Mouse (Mus musculus) hindbrain, embryonic 14.5 days (tissue): ENCODE measurements around the gene Hsp90ab1. TPM values are rescaled to one million over a fixed set of nuclear protein-coding genes. Genes with fewer than 3 reads are reported as not detected.

Experiments used
- ATAC-seq: fragments of 200-750 bp; cut with Nextera tagmentation; 2 replicates; pipeline ENCODE4 v1.8.0; 2017; ENCODE audit warnings: moderate number of reproducible peaks, mild to moderate bottlenecking, moderate TSS enrichment, moderate library complexity; ENCODE audit not compliant: low FRiP score
- DNase-seq: peaks from one replicate; pipeline ENCODE4 v3.0.0-alpha.2; 2015; ENCODE audit warnings: low spot score
- H3K27ac ChIP-seq: fragments of 300-500 bp; sonication (generic); 2 replicates; pipeline ENCODE4 v1.5.1; 2014; ENCODE audit warnings: mild to moderate bottlenecking, moderate library complexity
- H3K27me3 ChIP-seq: fragments of 300-500 bp; sonication (generic); 2 replicates; pipeline ENCODE4 v1.6.1; 2014; ENCODE audit warnings: mild to moderate bottlenecking, low read length, mixed read lengths; ENCODE audit not compliant: control insufficient read depth, insufficient read depth
- H3K36me3 ChIP-seq: fragments of 300-500 bp; sonication (generic); replicated peaks from 2 replicates; pipeline ENCODE4 v1.6.1; 2014; ENCODE audit not compliant: control insufficient read depth, insufficient read depth
- H3K4me1 ChIP-seq: fragments of 300-500 bp; sonication (generic); replicated peaks from 2 replicates; pipeline ENCODE4 v1.6.1; 2014; ENCODE audit warnings: antibody characterized with exemption, low read length, mixed read lengths; ENCODE audit not compliant: control insufficient read depth, insufficient read depth
- H3K4me2 ChIP-seq: fragments of 300-500 bp; sonication (generic); replicated peaks from 2 replicates; pipeline ENCODE4 v1.6.1; 2014; ENCODE audit warnings: mild to moderate bottlenecking, moderate library complexity
- H3K4me3 ChIP-seq: fragments of 300-500 bp; sonication (generic); replicated peaks from 2 replicates; pipeline ENCODE4 v1.5.1; 2014; ENCODE audit warnings: mild to moderate bottlenecking, low read length
- H3K9ac ChIP-seq: fragments of 300-500 bp; sonication (generic); 2 replicates; pipeline ENCODE4 v1.6.1; 2014
- H3K9me3 ChIP-seq: fragments of 300-500 bp; sonication (generic); 2 replicates; pipeline ENCODE4 v1.6.1; 2016; ENCODE audit warnings: low read length; ENCODE audit not compliant: control insufficient read depth
- WGBS: fragments of 180-500 bp; shearing (Covaris S2); extraction: QIAGEN DNeasy Blood & Tissue Kit; methylation state at CpG from one replicate; pipeline ENCODE4 v1.1.7; 2014; 5-methylcytosine and 5-hydroxymethylcytosine counted together
- polyA plus RNA-seq: library from polyadenylated mRNA; unstranded; fragments of >200 nt; fragmentation: Nextera tagmentation; extraction: Ambion mirVana; gene quantifications from 2 replicates; pipeline ENCODE4 v1.2.1, GENCODE M21; 2014

Hsp90ab1 gene
- polyA plus RNA-seq, 1 experiment from 2014 or later, result 1,324 TPM

GRCm38 (mm10) chr17:45575123-45575897, 2.2 kb upstream of the Hsp90ab1 start:
- H3K27me3 ChIP-seq, result no peaks in the 10 kb centered on the region
- H3K9me3 ChIP-seq, result no peaks in the 10 kb centered on the region
- H3K36me3 ChIP-seq, result peaks cover 17% of the 10 kb centered on the region
- H3K4me3 ChIP-seq, result 0 out of 2 replicates have a peak overlapping the region, but pooled peaks have one; percentile 1
- WGBS, result 93% methylated on average over 8 of the region's 8 CpGs
- H3K4me1 ChIP-seq, result peaks cover 23% of the 10 kb centered on the region
- H3K4me2 ChIP-seq, result peak overlapping the region; percentile 80
- ATAC-seq (no peak), DNase-seq (no peak)
- peak overlapping the region; percentile 98 for H3K27ac ChIP-seq
- peak overlapping the region; percentile 99 for H3K9ac ChIP-seq

GRCm38 (mm10) chr17:45574129-45574761, 1.2 kb upstream of the Hsp90ab1 start:
- DNase-seq, result peak; percentile 76
- peak; percentile 58 for ATAC-seq
- peak overlapping the region; percentile 98 for H3K27ac ChIP-seq
- WGBS, result 3% methylated on average over 17 of the region's 17 CpGs
- H3K4me1 ChIP-seq, result peaks cover 23% of the 10 kb centered on the region
- peaks cover 28% of the 10 kb centered on the region for H3K36me3 ChIP-seq
- H3K9me3 ChIP-seq, result no peaks in the 10 kb centered on the region
- no peaks in the 10 kb centered on the region for H3K27me3 ChIP-seq
- H3K9ac ChIP-seq, result peak overlapping the region; percentile 99
- peak overlapping the region; percentile 89 for H3K4me3 ChIP-seq
- H3K4me2 ChIP-seq, result peak overlapping the region; percentile 80

GRCm38 (mm10) chr17:45573780-45574123, 681 bp upstream of the Hsp90ab1 start:
- Histone ChIP-seq H3K9me3 (no peaks in the 10 kb centered on the region), H3K4me1 (peaks cover 23% of the 10 kb centered on the region), H3K9ac (peak overlapping the region; percentile 99), H3K27ac (peak overlapping the region; percentile 98), H3K4me2 (peak overlapping the region; percentile 80), H3K36me3 (peaks cover 33% of the 10 kb centered on the region), H3K4me3 (peak overlapping the region; percentile 89), H3K27me3 (no peaks in the 10 kb centered on the region)
- DNase-seq, result peak; percentile 94
- ATAC-seq, result peak; percentile 71
- 2% methylated on average over 18 of the region's 18 CpGs for WGBS

DNA sequence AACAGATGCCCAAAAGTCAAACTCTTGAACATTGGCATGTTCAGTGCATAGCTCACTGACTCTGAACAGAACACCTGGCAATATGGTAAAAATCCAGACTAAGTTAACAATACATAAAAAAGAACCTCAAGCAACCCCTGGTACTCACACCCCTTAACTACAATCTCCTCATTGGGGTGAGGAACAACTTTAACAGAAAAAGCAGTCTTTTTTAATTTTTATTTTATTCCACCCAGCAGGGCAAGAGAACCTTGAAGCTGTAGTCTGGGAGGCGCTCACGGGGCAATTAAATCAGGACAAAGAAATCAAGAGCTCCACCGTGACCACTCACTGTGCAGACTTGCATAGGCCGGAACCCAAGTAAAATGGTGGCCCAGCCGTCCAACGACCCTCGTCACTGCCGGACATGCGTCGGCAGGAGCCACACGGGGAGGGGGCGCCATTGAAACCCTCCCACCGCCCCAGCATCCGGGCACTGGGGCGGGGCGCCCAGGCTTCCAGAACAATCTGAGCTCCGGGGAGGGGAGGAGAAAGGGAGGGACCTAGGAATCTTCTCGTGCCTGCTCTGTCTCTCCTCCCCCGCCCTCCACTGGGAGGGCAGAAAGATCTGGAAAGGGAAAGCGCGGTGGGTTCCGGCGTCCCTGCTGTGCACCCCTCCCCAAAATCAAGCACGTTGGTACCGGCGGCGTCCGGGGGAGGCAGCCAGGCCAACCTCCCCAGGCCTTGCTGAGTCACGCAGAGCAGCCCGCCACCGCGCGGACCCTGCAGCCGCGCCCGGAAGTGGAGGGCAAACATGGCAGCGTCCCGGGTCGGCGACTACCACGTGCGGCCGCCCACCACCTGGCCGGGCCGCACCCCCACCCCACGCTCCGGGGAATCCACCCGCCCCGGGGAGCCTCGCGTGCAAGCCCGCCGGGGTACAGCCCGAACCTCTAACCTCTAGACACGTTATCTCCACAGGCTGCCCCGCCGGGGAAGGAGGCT, 676 bp downstream of the Hsp90ab1 start:
- ATAC-seq, result peak; percentile 55
- whole genome bisulfite sequencing, result under 1% methylated on average over 53 of the region's 57 CpGs
- peaks cover 46% of the 10 kb centered on the region for H3K36me3 ChIP-seq
- H3K9ac ChIP-seq, result peak overlapping the region; percentile 99
- no peaks in the 10 kb centered on the region for H3K27me3 ChIP-seq
- H3K4me3 ChIP-seq, result peak overlapping the region; percentile 89
- peak overlapping the region; percentile 80 for H3K4me2 ChIP-seq
- peak overlapping the region; percentile 98 for H3K27ac ChIP-seq
- H3K4me1 ChIP-seq, result peaks cover 23% of the 10 kb centered on the region
- H3K9me3 ChIP-seq, result no peaks in the 10 kb centered on the region
- peak; percentile 83 for DNase-seq

GRCm38 (mm10) chr17:45569999-45570398, 3.1 kb downstream of the Hsp90ab1 start:
- Histone ChIP-seq H3K4me3 (no peak overlapping the region), H3K27me3 (no peaks in the 10 kb centered on the region), H3K4me1 (peaks cover 24% of the 10 kb centered on the region), H3K9me3 (no peaks in the 10 kb centered on the region), H3K9ac (peak overlapping the region; percentile 19; the same call in 1 of the 2 replicates), H3K27ac (no peak overlapping the region), H3K36me3 (peaks cover 61% of the 10 kb centered on the region), H3K4me2 (no peak overlapping the region)
- DNase-seq (no peak), ATAC-seq (no peak)
- 94% methylated on average over 4 of the region's 4 CpGs for WGBS

DNA sequence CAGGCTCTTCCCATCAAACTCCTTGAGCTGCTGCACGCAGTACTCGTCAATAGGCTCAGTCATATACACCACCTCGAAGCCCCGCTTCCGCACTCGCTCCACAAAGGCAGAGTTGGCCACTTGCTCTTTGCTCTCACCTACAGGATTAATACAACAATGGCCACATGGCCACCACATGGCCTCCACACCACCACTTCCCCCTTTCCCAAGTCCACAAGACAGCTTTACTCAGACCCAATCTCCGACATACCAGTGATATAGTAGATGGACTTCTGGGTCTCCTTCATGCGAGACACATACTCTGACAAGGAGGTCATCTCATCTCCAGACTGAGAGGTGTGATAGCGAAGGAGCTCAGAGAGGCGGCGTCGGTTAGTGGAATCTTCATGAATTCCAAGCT, 4.1 kb downstream of the Hsp90ab1 start:
- H3K4me2 ChIP-seq, result no peak overlapping the region
- ATAC-seq, result no peak
- H3K4me1 ChIP-seq, result peaks cover 24% of the 10 kb centered on the region
- peaks cover 61% of the 10 kb centered on the region for H3K36me3 ChIP-seq
- no peak for DNase-seq
- no peaks in the 10 kb centered on the region for H3K27me3 ChIP-seq
- WGBS, result 92% methylated on average over 12 of the region's 12 CpGs
- H3K9ac ChIP-seq, result no peak overlapping the region
- no peaks in the 10 kb centered on the region for H3K9me3 ChIP-seq
- no peak overlapping the region for H3K4me3 ChIP-seq
- no peak overlapping the region for H3K27ac ChIP-seq

DNA sequence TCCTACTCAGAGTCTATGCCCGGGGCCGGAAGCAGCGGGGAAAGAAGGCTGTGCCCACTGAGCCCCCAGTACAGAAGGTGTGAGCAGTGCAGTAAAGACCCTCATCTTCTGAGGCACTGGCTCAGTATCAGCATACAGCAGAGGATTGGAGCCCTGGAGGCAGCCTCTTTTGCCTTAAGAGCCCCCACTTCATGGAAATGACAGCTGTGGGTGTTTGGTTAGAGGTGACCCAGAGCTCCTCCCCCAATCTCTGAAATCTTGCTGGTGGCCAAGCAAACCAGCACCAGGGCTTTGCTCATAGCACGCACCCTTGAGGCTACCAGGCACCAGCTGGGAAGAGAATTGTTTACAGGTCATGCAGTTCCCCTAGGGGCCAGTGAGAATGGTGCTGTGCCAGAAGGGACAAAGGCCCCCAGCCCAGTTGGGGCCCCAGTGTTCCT, 5.9 kb downstream of the Hsp90ab1 start:
- DNase-seq (no peak), ATAC-seq (no peak)
- 37% methylated on average over 4 of the region's 4 CpGs for WGBS
- no peak overlapping the region for H3K4me2 ChIP-seq
- H3K9ac ChIP-seq, result no peak overlapping the region
- H3K4me3 ChIP-seq, result no peak overlapping the region
- H3K27ac ChIP-seq, result no peak overlapping the region
- no peaks in the 10 kb centered on the region for H3K9me3 ChIP-seq
- H3K4me1 ChIP-seq, result peaks cover 24% of the 10 kb centered on the region
- no peaks in the 10 kb centered on the region for H3K27me3 ChIP-seq
- peaks cover 61% of the 10 kb centered on the region for H3K36me3 ChIP-seq

DNA sequence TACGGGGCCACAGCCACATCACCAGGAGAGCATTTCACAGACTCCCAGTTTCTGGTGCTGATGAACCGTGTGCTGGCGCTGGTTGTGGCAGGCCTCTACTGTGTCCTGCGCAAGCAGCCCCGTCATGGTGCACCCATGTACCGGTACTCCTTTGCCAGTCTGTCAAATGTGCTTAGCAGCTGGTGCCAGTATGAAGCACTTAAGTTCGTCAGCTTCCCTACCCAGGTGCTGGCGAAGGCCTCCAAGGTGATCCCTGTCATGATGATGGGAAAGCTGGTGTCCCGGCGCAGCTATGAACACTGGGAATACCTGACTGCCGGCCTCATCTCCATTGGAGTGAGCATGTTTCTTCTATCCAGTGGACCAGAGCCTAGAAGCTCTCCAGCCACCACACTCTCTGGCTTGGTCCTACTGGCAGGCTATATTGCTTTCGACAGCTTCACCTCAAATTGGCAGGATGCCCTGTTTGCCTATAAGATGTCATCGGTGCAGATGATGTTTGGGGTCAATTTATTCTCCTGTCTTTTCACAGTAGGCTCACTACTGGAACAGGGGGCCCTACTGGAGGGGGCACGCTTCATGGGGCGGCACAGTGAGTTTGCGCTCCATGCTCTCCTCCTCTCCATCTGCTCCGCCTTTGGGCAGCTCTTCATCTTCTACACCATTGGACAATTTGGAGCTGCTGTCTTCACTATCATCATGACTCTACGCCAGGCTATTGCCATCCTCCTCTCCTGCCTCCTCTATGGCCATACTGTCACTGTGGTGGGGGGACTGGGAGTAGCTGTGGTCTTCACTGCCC, 6.5 kb downstream of the Hsp90ab1 start:
- H3K4me3 ChIP-seq, result no peak overlapping the region
- H3K9me3 ChIP-seq, result no peaks in the 10 kb centered on the region

More for the DNA sequence above, 6.5 kb downstream of the Hsp90ab1 start:
- Histone ChIP-seq H3K4me1 (peaks cover 19% of the 10 kb centered on the region), H3K27me3 (no peaks in the 10 kb centered on the region), H3K27ac (no peak overlapping the region), H3K9ac (no peak overlapping the region), H3K4me2 (no peak overlapping the region), H3K36me3 (peaks cover 56% of the 10 kb centered on the region)
- 70% methylated on average over 18 of the region's 18 CpGs for WGBS
- DNase-seq (no peak), ATAC-seq (no peak)
